Mouse (Mus musculus) frontal cortex, postnatal 10 days (tissue): ENCODE results near the gene Cby3.
"Not testable (repeated sequence)": the region's sequence is repeated elsewhere in the genome, so short reads cannot be mapped to it uniquely, and the experiment has no call there.

Experiments
- DNase-seq, 2 experiments: peaks; one replicate each; pipeline ENCODE4 v3.0.0; 2022; ENCODE audit warnings: low spot score in 2 of 2, mixed read lengths in 1 of 2

Cby3 gene

GRCm38 (mm10) chr11:50354162-50354561 lies at the start of gene Cby3:
Cby3 (plus strand) TSS chr11:50354462.
- no peak for DNase-seq

- DNase-seq: no peak
Observed at GRCm38 (mm10) chr11:50312803-50313202, 41.5 kb upstream of the Cby3 start.

- not testable (repeated sequence) for DNase-seq
Observed at GRCm38 (mm10) chr11:50319343-50319742, 34.9 kb upstream of the Cby3 start.

- no peak for DNase-seq
Observed at GRCm38 (mm10) chr11:50321239-50321638, 33.0 kb upstream of the Cby3 start.

GRCm38 (mm10) chr11:50322345-50322744 lies 31.9 kb upstream of the Cby3 start:
- DNase-seq: no peak

GRCm38 (mm10) chr11:50323843-50324242 lies 30.4 kb upstream of the Cby3 start:
- no peak for DNase-seq

- DNase-seq: no peak
Observed at GRCm38 (mm10) chr11:50324751-50325471, 29.4 kb upstream of the Cby3 start.

- DNase-seq: peak; percentile 98 to 99
Observed at GRCm38 (mm10) chr11:50325496-50326301, 28.6 kb upstream of the Cby3 start, which contains the start of gene Canx. Canx (minus strand) TSS chr11:50325673.

GRCm38 (mm10) chr11:50326302-50326966 lies 27.8 kb upstream of the Cby3 start:
- no peak for DNase-seq

- DNase-seq: no peak
Observed at GRCm38 (mm10) chr11:50328075-50328625, 26.1 kb upstream of the Cby3 start.

GRCm38 (mm10) chr11:50329378-50329777 lies 24.9 kb upstream of the Cby3 start:
- DNase-seq: no peak

GRCm38 (mm10) chr11:50333181-50333580 lies 21.1 kb upstream of the Cby3 start:
- no peak for DNase-seq

- no peak for DNase-seq
Observed at GRCm38 (mm10) chr11:50336126-50336525, 18.1 kb upstream of the Cby3 start.

GRCm38 (mm10) chr11:50336891-50337290 lies 17.4 kb upstream of the Cby3 start:
- no peak for DNase-seq

- no peak for DNase-seq
Observed at GRCm38 (mm10) chr11:50345486-50345885, 8.8 kb upstream of the Cby3 start.

- DNase-seq: no peak
Observed at GRCm38 (mm10) chr11:50346256-50347032, 7.8 kb upstream of the Cby3 start.

- DNase-seq: no peak
Observed at GRCm38 (mm10) chr11:50352177-50352576, 2.1 kb upstream of the Cby3 start.

GRCm38 (mm10) chr11:50354851-50355250 lies 589 bp downstream of the Cby3 start:
- DNase-seq: no peak

GRCm38 (mm10) chr11:50355395-50355794 lies 1.1 kb downstream of the Cby3 start:
- DNase-seq: no peak

GRCm38 (mm10) chr11:50358950-50359861 lies 4.9 kb downstream of the Cby3 start:
- peak; percentile 60 to 69 for DNase-seq
